13 mouse cellular contexts compared by ENCODE assay signal in genomic region chr8:85450335-85450734, GRCm38 (mm10).
"Had no signal": no experiment of that assay in that cellular context is flagged by ENCODE, and none has a peak within 500 bp of the region (broad histone marks: within the 10 kb centered on the region; RNA-seq: fewer than 3 reads in every experiment).

No protein-coding gene starts in this region.

- H3K27ac ChIP-seq: limb, embryonic 13.5 days; liver, embryonic 14.5 days; midbrain, embryonic 12.5 days; stomach, postnatal 0 days had no signal

- H3K4me2 ChIP-seq: limb, embryonic 13.5 days; midbrain, embryonic 12.5 days had no signal

- DNase-seq: kidney, postnatal 10 days; left cerebral cortex, postnatal 4 days; lung, adult 2 months; lung, postnatal 36 days; right cerebral cortex, postnatal 14 days; thymus, postnatal 14 days had no signal

- H3K9ac ChIP-seq: limb, embryonic 13.5 days; liver, embryonic 14.5 days; midbrain, embryonic 12.5 days had no signal

- H3K9me3 ChIP-seq: limb, embryonic 13.5 days; megakaryocyte, embryonic 14.5 days; midbrain, embryonic 12.5 days had no signal

- H3K36me3 ChIP-seq: limb, embryonic 13.5 days; midbrain, embryonic 12.5 days had no signal

- H3K4me3 ChIP-seq: limb, embryonic 13.5 days; megakaryocyte, embryonic 14.5 days; midbrain, embryonic 12.5 days had no signal

- H3K27me3 ChIP-seq: limb, embryonic 13.5 days; midbrain, embryonic 12.5 days had no signal

- ATAC-seq: lung, postnatal 0 days; midbrain, embryonic 16.5 days had no signal
